Mouse (Mus musculus) telencephalon, adult 2 months (tissue): Measurements from ENCODE around the gene Id3.

ENCODE experiments used
- DNase-seq: peaks from one replicate; pipeline ENCODE4 v3.0.0-alpha.2; 2011; ENCODE audit warnings: low read depth, low spot score

The Id3 gene

DNA sequence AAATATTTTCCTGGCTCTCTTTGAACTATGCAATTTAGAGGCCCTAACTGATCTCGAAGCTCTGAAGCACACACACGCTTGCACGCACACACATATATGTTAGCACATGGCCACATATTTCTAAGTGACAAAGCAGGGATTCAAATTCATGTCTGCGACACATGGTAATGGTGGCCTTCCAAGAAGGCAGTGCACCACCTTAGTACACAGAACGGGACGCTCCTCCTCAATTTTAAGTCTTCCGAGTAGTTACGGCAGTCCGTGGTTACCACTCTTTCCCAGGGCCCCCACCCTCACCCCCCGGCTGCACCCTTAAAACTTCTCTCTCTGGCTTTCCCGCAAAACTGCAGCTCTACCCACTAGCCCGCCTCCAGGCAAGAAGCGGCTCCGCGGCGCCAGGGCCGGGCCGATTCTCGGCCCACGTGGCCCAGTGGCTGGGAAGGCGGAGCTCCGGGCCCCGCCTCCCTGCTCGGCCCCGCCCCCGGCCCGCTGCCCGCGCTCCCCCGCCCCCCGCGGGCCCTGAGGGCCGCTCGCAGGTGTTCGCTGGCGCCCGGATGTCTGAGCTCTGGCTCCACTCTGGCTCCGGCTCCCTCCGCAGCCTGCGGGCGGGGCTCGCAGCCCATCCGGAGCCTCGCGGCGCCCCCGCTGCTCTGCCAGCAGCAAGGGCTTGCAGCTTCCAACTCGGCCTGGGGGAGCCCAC, 4.3 kb downstream of the Id3 start:
- DNase-seq = no peak

DNA sequence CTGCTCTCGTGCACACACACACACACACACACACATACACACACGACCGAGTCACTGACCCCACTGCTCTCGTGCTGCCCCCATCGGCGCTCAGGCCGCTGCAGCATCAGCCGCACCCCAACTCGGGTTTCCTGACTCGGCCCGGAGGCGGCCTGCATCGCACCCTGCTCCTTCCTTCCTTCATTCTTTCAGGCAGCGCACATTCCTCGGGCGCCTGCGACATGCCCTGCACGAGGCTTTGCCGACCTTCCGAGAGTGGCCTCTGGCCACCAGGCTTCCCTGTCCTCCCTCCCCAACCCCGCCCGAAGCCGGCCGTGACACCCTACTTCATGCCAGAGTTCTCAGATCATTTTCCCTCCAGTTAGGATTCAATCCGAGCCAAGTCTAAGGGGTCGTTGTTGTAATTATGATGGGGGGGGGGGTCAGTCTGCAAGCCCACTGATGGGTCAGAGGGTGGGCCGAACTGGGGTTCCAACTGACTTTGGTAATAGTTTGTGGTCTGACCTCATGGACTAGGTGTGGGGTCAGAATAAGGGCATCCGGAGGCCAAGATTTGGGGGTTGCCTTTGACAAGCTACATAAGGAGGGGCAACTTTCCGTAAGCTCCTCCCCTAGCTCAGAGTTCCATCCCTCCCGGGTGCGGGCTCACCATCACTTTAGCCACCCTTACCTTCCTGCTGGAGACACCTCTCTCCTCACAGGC, 5.2 kb downstream of the Id3 start:
- no peak for DNase-seq

DNA sequence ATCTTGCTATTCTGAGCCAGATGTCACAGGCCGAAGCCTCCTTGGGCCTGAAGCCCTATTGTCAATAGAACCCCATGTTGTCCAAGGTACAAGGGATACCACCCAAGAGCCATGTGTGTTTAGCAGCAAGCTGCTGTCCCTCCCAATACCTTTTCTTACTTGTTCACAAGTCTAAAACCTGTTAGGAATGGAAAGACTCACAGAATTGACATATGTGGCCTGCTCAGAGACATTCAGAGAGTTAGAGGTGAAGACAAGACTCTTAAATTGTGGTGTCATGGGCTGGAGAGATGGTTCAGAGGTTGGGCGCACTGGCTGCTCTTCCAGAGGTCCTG, 5.7 kb downstream of the Id3 start:
- no peak for DNase-seq

DNA sequence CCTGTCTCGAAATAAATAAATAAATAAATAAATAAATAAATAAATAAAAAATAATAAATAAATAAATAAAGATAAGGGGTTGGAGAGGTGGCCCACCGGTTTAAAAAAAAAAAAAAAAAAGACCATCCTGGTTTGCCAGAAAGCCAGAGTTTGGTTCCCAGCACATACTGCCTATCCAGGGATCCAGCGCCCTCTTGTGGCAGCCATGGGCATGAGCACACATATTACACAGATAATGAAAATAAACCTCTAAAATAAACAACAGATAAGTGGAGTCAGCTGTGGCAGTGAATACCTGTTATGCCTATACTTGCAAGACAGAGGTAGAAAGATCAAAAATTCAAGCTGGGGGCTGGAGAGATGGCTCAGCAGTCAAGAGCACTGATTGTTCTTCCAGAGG, 6.4 kb downstream of the Id3 start:
- DNase-seq = no peak

DNA sequence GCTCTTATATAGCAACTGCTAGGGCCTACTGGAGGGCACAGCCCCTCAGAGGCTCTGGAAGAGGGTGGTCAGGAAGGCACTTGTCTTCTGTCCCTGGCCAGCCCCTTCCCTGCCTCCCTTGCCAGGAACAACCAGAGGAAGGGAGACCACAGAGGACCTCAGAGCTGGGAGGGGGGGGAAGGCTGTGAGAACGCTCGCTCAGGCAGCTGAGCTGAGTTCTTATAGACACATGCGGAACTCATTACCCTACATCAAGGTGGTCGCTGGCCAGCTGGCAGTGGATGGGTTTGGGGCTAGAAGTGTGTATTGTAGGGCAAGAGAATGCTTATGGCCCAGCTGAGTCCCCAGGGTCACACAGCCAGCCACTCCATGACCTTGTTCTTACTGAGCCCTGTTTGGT, 7.3 kb downstream of the Id3 start:
- no peak for DNase-seq

DNA sequence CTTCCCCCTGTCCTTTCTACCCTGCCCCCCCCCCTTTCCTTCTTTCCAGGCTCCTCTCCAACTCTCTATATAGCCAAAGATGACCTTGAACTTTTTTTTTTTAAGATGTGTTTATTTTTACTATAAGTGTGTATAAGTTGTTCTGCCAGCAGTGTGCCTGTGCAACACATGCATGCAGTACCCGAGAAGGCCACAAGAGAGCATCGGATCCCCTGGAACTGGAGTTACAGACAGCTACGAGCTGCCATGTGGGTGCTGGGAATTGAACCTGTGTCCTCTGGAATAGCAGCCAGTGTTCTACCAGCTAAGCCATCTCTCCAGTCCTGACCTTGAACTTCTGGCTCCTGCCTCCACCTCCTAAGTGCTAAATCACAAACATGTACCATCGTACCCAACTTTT, 9.5 kb downstream of the Id3 start:
- DNase-seq = no peak

DNA sequence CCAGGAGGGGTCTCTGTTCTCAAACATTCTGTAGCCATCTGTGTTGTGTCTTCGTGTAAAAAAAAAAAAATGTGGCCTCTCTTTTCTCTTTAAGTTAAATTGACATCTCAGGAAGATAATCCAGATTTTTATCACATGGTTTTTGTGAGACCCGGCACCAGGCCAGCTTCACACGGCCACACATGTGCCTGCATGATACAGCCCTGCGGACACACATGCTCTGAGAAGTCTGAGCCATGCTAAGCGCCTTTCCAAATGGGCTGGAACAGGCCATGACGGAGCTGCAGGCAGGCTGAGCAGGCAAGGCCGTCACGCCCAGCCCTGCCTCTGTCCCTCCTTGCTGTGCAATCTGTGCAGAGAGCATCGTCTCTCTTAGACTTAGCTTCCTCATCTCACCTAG, 11.2 kb downstream of the Id3 start:
- no peak for DNase-seq

DNA sequence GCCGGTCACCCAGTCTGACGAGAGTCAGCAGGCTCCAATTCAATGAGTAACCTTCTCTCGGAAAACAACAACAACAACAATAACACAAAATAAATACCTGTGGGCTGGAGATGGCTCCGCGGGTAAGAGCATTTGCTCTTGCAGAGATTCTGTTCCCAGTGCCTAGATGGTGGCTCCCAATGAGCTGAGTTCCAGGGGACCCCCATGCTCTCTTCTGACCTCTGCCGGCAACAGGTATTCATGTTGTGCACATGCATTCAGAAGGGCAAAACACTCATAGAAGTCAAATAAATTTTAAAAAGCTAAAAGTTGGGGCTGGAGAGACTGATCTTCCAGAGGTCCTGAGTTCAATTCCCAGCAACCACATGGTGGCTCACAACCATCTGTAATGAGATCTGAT, 15.2 kb downstream of the Id3 start:
- DNase-seq = no peak

DNA sequence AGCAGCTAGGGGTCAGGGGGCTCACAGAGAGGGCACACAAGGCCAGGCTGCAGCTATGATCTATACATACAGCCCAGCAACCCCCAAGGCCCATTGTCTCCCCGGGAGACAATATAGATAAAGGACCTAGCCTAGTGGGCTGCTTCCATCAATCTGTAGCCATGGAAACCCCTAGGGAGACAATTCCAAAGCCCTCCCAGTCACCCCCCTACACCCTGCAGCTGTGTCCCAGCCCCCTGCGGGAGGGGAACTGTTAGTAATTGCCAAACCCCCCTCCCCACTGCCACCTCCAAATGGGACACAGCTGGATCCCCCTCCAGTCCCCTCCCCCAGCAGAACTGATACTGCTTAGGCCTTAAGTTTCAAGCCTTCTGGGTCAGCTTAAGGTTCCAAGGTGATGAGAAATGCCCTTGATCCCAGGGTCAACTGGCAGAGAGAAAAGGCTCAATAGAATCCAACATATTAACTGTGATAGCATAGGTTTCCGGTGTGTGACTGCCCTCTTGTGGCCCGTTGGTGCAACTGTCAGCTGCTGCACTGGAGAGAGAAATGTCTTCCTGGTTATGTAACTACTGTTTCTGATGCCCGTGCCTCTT, 16.6 kb downstream of the Id3 start:
- peak; percentile 65 for DNase-seq

DNA sequence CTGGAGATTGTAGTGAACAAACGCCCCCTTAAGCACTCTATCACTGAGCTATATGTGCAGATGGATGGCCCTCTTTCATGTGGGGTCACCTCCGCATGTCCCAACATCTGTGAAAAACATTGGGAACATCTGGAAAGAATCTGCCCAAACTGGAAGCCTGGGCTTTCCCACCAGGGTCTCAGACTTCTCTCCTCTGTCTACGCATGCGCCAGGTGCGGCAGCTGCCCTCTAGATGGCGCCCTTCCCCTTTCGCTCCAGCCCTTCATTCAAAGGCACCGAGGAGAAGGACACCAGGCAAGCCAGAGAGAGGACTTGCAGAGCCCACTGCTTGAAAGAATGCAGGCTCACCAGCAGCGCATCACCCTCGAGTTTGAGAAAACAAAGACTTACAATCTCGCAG, 20.2 kb downstream of the Id3 start:
- peak; percentile 33 for DNase-seq

DNA sequence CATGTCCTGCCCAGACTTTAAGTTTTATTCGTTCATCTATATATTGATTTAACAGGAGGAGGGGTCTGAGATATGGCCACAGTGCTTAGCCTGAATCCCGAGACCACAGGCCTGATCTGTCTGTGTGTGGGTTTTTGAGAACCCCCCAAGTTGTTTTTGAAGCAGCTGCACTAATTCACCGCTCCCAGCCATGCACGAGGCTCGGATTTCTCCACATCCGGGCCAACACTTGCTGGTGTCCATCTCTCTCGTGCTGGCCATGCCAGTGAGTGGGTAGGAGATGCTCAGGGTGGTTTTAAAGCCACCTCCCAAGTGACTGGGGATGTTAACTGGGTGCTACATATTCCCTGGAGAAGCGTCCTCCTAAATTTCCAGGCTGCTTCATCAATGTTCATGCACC, 21.7 kb downstream of the Id3 start:
- DNase-seq = no peak

DNA sequence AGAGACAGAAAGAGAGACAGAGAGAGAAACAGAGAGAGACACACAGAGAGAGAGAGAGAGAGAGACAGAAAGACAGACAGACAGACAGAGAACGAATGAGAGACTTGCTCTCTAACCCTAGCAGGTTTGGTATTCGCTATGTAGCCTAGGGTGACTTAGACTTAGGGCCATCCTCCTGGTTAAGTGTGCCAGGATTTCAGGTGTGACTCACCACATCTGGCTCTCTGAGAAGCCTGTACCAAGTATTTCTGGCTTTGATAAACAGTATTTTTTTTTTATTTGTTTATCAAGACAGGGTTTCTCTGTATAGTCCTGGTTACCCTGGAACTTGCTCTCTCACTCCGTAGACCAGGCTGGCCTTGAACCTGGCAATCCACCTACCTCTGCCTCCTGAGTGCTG, 24.4 kb downstream of the Id3 start:
- no peak for DNase-seq

DNA sequence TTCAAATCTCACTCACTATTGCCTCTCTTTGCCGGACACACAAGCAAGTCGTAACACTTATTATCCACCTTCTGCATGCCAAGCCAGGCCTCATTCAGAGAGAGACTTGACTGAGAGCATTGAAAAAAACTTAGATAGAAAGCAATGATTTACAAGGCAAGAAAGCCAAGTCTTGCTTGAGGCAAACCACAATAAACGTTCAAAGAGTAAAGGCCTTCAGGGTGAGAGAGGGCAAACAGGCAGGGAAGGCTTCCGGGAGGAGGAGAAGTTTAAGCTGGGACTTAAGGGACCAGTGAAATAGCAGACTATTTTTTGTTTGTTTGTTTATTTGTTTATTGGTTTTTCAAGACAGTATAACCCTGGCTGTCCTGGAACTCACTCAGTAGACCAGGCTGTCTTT, 27.1 kb downstream of the Id3 start:
- no peak for DNase-seq

DNA sequence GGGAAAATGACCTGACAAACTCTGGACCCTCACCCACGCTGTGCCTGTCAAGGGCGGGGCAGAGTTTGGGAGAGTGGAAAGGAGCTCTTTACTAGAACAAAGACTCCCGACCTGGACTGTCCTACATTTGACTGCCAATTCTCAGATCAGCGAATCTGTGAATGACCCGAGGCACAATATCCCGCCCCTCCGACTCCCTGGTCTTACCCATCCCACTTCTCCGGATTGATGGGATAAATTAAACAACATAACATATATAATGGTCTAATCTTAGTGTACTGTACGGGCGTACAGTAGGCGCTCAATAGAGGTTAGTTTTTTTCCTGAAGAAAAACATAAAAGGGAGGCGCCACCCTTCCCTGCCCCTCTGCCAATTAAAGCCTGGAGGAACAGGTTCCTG, 28.2 kb downstream of the Id3 start:
- DNase-seq = no peak

DNA sequence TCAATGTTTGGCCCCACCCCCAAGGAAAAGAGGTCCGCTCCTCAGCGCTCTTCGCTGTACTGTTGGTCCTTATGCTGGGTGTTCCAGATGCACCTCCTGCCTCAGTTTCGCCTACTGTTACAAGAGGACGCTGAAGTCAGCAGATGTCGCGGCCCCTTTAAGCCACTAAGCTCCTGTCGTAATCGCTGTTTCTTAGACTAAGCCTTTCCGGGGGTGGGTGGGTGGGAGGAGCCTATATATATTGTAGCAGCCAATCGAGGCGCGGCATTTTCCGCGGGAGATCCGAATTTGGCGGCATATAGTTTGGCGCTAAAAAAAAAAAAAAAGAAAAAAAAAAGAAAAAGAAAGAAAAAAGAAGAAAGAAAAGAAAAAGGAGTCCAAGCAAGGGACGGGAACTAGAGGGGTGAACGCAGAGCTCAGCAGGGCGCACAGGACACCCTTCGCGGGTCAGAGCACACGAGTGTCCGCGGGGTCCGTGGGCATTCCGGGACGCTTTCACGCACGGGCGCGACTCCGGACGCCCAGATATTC, 28.8 kb downstream of the Id3 start, which contains the start of gene E2f2:
Gene E2f2, plus strand, starts transcription at position 384 of the 531 bp plus-strand sequence.
- DNase-seq = no peak

DNA sequence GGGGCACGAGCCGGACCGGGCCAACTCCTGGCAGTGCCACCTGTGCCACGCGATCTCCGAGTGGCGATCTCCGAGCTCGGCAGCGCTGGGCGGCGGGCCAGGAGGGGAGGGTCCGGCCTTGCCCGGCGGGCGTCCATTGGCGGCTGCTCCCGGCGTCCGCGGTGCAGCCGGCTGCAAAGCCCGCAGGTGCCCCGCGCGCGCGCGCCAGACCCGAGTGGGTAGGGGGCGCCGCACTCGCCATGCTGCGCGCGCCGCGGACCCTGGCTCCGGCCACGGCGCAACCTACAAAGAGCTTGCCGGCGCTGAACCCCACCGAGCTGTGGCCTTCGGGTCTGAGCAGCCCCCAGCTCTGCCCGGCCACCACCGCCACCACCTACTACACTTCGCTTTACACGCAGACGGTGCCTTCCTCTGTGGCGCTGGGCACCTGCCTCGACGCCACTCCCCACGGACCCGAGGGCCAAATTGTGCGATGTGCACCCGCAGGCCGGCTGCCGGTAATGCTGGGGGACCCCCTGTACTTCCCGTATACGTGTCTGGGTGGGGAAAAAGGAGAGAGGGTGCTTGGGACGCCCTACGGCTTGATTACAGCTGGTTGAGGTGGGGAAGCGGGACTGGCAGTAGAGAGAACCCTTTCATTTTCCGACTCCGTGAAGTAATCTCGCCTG, 29.4 kb downstream of the Id3 start:
- DNase-seq = no peak

DNA sequence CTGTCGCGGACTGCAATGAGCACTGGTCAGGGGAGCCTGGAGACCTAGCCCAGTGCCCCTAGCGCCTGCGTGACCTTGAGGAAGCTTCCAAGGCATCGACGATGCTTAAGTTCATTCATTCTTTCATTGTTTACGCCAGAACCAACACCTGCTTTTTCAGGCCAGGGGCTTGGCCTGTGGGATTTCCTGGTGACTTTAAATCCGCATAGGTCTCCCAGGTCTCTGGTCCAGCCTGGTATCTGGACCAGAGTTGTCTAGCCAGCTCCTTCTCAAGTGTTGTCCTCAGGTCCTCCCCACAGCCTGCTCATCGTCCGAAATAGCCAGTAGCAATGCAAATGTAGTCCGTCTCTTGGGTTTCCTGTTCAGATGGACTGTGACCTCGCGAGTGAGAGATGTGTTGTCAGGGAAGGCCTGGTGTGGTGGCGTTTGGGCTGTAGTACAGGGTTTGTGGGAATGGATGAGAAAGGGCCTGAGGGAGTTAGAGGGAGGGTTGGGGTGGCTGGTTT, 30.0 kb downstream of the Id3 start:
- no peak for DNase-seq

DNA sequence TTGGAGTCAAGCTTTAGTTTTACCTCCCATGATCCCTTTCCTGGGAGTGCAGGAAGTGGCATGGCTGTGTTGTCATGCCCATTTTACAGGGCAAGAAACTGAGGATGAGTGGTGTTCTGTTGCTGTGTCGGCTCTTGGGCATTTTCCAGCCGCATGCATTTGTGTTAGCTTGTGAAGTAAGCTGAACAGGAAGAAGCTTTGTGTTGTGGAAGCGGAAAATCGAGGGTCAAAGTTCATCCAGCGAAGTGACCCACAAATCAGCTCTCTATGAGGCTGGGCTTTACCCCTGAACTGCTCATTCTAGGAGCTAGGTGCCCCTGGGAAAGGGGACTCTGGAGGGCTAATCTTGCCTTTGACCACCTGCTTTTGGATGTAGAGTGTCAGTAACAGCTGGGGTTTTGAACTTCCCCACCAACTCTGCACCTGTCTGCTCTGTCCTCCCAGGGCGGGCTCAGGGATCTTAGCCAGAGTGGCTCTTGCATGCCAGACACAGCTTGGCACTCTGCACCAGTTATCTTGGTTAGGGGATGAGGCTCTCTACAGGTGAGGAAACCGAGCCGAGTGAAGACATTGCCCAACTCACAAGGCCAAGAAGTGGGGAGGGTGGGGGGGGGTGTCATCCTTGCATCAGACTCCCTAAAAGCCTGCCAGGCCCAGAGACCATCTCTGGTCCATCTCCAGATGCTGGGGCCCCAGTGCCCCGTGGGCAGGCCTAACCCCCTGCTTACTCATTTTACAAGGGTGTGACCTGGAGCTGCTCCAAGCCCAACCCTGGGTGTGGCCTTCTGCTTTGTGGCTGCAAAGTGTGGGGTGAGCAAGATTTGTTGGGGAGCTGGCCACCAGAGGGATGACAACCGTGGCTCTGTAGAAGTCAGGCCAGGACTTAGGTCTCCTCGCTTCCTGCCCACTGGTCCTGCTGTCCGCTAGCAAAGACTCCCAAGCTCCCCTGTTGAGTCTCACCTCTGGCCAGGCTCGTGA, 31.2 kb downstream of the Id3 start:
- no peak for DNase-seq

DNA sequence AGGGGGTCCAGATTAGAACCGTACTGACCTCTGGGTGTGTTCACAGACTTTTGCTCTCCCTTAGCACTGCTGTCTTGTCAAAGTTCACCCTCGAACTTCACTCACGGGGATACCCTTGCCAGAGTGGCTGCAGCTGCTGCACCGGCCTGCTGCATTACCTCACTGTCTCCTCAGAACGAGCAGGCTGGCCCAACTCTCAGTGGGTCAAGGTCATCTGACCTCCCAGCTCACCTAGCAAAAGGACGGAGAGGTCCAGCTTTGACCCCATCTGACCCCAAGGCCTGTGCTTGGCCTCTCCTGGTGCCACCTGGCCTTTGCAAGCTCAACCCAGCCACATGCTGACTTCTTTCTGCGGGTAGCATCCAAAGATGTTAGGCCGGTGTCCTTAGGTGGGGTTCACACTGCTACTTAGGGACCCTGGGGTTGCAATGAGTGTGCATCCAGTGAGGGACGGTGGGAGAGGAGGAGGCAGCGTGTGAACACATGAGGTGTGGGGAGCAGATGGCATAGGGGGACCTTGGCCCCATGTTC, 32.8 kb downstream of the Id3 start:
- no peak for DNase-seq

DNA sequence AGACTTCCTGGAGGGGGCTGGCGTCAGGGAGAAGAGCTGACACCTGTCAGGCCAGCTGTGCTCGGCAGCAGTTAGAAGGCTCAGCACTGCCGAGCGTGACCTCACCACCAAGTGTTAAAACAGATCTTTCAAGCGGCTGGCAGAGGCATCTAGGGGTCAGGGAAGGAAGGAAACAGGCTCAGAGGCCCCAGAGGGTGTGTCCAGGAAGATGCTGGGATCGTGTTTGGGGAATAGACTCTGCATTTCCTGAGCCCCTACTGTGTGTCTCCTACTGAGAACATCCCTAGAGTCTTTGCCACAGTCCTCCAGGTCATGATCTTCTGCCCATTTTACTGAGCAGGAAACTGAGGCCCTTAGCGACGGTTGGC, 33.9 kb downstream of the Id3 start:
- DNase-seq = no peak
